Mouse (Mus musculus) kidney, embryonic 16.5 days (tissue): Measurements from ENCODE around the gene Rorc. TPM values are rescaled to one million over a fixed set of nuclear protein-coding genes. Genes with fewer than 3 reads are reported as not detected.

Experiments used
- ATAC-seq: fragments of 200-750 bp; cut with Nextera tagmentation; 2 replicates; pipeline ENCODE4 v1.8.0; 2017; ENCODE audit warnings: moderate TSS enrichment; ENCODE audit not compliant: low FRiP score, low TSS enrichment
- H3K27ac ChIP-seq: fragments of 300-500 bp; sonication (generic); 2 replicates; pipeline ENCODE4 v1.5.1; 2014; ENCODE audit warnings: low read length
- H3K27me3 ChIP-seq: fragments of 300-500 bp; sonication (generic); 2 replicates; pipeline ENCODE4 v1.6.1; 2014; ENCODE audit warnings: low read length, control low read depth, mixed read lengths; ENCODE audit not compliant: insufficient read depth
- H3K36me3 ChIP-seq: fragments of 300-500 bp; sonication (generic); 2 replicates; pipeline ENCODE4 v1.6.1; 2014; ENCODE audit warnings: low read length, control low read depth, mixed read lengths; ENCODE audit not compliant: insufficient read depth
- H3K4me1 ChIP-seq: fragments of 300-500 bp; sonication (generic); 2 replicates; pipeline ENCODE4 v1.6.1; 2014; ENCODE audit warnings: low read length, control low read depth, mixed read lengths; ENCODE audit not compliant: insufficient read depth
- H3K4me2 ChIP-seq: fragments of 300-500 bp; sonication (generic); replicated peaks from 2 replicates; pipeline ENCODE4 v1.6.1; 2014; ENCODE audit warnings: low read depth, low read length
- H3K4me3 ChIP-seq: fragments of 300-500 bp; sonication (generic); 2 replicates; pipeline ENCODE4 v1.5.1; 2014; ENCODE audit warnings: mild to moderate bottlenecking, low read length
- H3K9ac ChIP-seq: fragments of 300-500 bp; sonication (generic); replicated peaks from 2 replicates; pipeline ENCODE4 v1.6.1; 2014; ENCODE audit warnings: low read length
- H3K9me3 ChIP-seq: fragments of 300-500 bp; sonication (generic); 2 replicates; pipeline ENCODE4 v1.6.1; 2016; ENCODE audit warnings: low read length, control low read depth
- WGBS: fragments of 180-500 bp; shearing (Covaris S2); extraction: QIAGEN DNeasy Blood & Tissue Kit; methylation state at CpG from one replicate; pipeline ENCODE4 v1.1.7; 2014; 5-methylcytosine and 5-hydroxymethylcytosine counted together
- polyA plus RNA-seq: library from polyadenylated mRNA; unstranded; fragments of >200 nt; fragmentation: Nextera tagmentation; extraction: Ambion mirVana; gene quantifications from 2 replicates; pipeline ENCODE4 v1.2.1, GENCODE M21; 2015

Rorc gene
- polyA plus RNA-seq, 1 experiment from 2014 or later: 14.9 TPM

- Histone ChIP-seq H3K9me3 (no peaks in the 10 kb centered on the region), H3K27ac (no peak overlapping the region), H3K9ac (no peak overlapping the region), H3K4me3 (no peak overlapping the region), H3K4me1 (peaks cover 5% of the 10 kb centered on the region; the same call in 1 of the 2 replicates), H3K36me3 (peaks cover 7% of the 10 kb centered on the region), H3K27me3 (peaks cover 2% of the 10 kb centered on the region; the same call in 1 of the 2 replicates), H3K4me2 (no peak overlapping the region)
- no peak for ATAC-seq
- 39% methylated on average over 3 of the region's 3 CpGs for WGBS
These were observed 68.6 kb downstream of the Rorc start for GRCm38 (mm10) chr3:94441182-94441581.

DNA sequence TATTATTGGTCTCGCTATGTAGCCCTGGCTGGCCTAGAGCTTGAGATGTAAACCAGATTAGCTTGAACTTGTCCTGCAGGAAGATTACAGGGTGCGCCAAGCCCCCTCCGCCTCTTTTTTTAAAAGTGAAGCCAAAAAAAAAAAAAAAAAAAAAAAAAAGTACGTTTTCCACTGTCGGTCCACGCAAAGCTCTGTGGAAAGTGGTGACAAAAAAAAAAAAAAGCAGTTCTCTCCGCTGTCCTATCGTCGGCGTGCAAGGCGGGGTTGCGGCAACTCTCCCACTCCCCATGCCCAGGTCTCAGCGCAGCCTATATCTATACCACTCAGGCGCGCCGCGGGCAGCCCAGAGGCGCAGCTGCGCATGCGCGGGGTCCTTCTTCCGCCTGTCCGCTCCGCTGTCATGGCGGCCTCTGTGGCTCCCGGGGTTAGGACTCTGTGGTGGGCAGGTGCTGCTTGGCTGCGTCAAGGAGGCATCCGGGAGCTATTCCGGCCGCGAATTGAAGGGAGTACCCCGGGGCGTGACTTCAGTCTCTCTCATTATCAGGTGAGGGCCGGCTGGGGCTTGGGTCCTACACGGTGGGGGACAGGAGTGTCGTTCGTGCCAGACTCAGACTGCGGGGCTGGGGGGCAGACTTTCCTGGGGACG is 70.5 kb downstream of the Rorc start, which contains the start of gene Mrpl9:
Gene Mrpl9 (plus strand): TSS at position 368 of the 646 bp plus-strand sequence.
- Histone ChIP-seq H3K4me2 (peak within 1 kb of the TSS; percentile 86), H3K27me3 (peaks cover 2% of the 10 kb centered on the region; the same call in 1 of the 2 replicates), H3K36me3 (peaks cover 26% of the 10 kb centered on the region), H3K4me3 (peak within 1 kb of the TSS; percentile 96), H3K27ac (peak within 1 kb of the TSS; percentile 81), H3K9me3 (no peaks in the 10 kb centered on the region), H3K4me1 (peaks cover 5% of the 10 kb centered on the region; the same call in 1 of the 2 replicates), H3K9ac (peak within 1 kb of the TSS; percentile 93)
- under 1% methylated on average over 38 of the region's 39 CpGs for WGBS
- peak; percentile 99 for ATAC-seq

DNA sequence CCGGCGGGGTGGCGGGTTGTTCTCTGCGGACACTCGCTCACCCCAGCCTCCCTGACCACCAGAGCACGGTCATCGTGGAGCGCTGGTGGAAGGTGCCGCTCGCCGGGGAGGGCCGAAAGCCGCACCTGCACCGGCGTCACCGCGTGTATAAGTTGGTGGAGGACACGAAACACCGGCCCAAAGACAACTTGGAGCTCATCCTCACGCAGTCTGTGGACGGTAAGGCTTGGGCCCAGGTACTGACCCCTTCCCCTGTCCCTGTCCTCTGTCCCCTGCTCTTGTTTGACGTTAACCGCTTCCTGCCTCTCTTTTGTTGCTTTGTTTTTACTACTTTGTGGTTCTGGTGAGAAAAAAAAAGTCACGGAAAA is 71.0 kb downstream of the Rorc start, which contains the start of gene Oaz3:
Gene Oaz3 (minus strand): TSS at position 319 of the 368 bp plus-strand sequence.
- H3K4me3 ChIP-seq: peak within 1 kb of the TSS; percentile 96
- H3K4me1 ChIP-seq: peaks cover 5% of the 10 kb centered on the region; the same call in 1 of the 2 replicates
- peak within 1 kb of the TSS; percentile 93 for H3K9ac ChIP-seq
- H3K9me3 ChIP-seq: no peaks in the 10 kb centered on the region
- peaks cover 30% of the 10 kb centered on the region for H3K36me3 ChIP-seq
- H3K27ac ChIP-seq: peak within 1 kb of the TSS; percentile 81
- ATAC-seq: no peak; the same call in 1 of the 2 replicates
- H3K27me3 ChIP-seq: peaks cover 2% of the 10 kb centered on the region; the same call in 1 of the 2 replicates
- WGBS: under 1% methylated on average over 24 of the region's 24 CpGs
- peak within 1 kb of the TSS; percentile 86 for H3K4me2 ChIP-seq

Other genes with a start within 250 kb of the Rorc start
- not detected in 2 replicates for gene Gm10696, start 194.6 kb upstream of the Rorc start, polyA plus RNA-seq
- gene Gm5286, start 176.1 kb upstream of the Rorc start, polyA plus RNA-seq: not detected in 2 replicates
- not detected in 2 replicates for gene Gm4778, start 108.8 kb upstream of the Rorc start, polyA plus RNA-seq
- 14.6 and 15.1 TPM in 2 replicates for gene Them4, start 62.7 kb upstream of the Rorc start, polyA plus RNA-seq
- gene Them5, start 30.7 kb upstream of the Rorc start, polyA plus RNA-seq: not detected in 2 replicates
- 0.32 and 0.46 TPM in 2 replicates for gene C2cd4d, start 10.4 kb upstream of the Rorc start, polyA plus RNA-seq
- gene Lingo4, start 25.7 kb downstream of the Rorc start, polyA plus RNA-seq: 0.23 and 0.44 TPM in 2 replicates
- 12.1 and 13.8 TPM in 2 replicates for gene Tdrkh, start 40.5 kb downstream of the Rorc start, polyA plus RNA-seq
- gene Mrpl9, start 70.5 kb downstream of the Rorc start, polyA plus RNA-seq: 72.3 and 79.1 TPM in 2 replicates
- 0.44 and 0.66 TPM in 2 replicates for gene Oaz3, start 71.1 kb downstream of the Rorc start, polyA plus RNA-seq
- 1.4 and 2.5 TPM in 2 replicates for gene Celf3, start 105.5 kb downstream of the Rorc start, polyA plus RNA-seq
- 0.99 and 1.7 TPM in 2 replicates for gene Riiad1, start 107.5 kb downstream of the Rorc start, polyA plus RNA-seq
- gene Snx27, start 209.9 kb downstream of the Rorc start, polyA plus RNA-seq: 43.0 and 54.6 TPM in 2 replicates